Mouse (Mus musculus) ES-Bruce4 (cell line): ENCODE measurements around the gene Sdf2. TPM values are rescaled to one million over a fixed set of nuclear protein-coding genes. Genes with fewer than 3 reads are reported as not detected.

ENCODE experiments used
- H3K27ac ChIP-seq: 2 replicates; pipeline ENCODE4 v1.5.1; 2012; ENCODE audit warnings: low read length, inconsistent platforms; ENCODE audit not compliant: insufficient read depth
- H3K27me3 ChIP-seq: 2 replicates; pipeline ENCODE4 v1.6.1; 2012; ENCODE audit warnings: mild to moderate bottlenecking, low read length, inconsistent platforms; ENCODE audit not compliant: control insufficient read depth, poor library complexity, insufficient read depth, severe bottlenecking
- H3K36me3 ChIP-seq: 2 replicates; pipeline ENCODE4 v1.6.1; 2012; ENCODE audit warnings: inconsistent platforms, mild to moderate bottlenecking, low read length, moderate library complexity; ENCODE audit not compliant: control insufficient read depth, poor library complexity, insufficient read depth, severe bottlenecking
- H3K4me1 ChIP-seq: one replicate; pipeline ENCODE4 v1.8.1; 2011; ENCODE audit warnings: low read length; ENCODE audit not compliant: control insufficient read depth, insufficient read depth
- H3K4me3 ChIP-seq: 2 replicates; pipeline ENCODE4 v1.5.1; 2011; ENCODE audit warnings: low read depth, mild to moderate bottlenecking, low read length
- H3K9ac ChIP-seq: 2 replicates; pipeline ENCODE4 v1.6.1; 2012; ENCODE audit warnings: low read depth, mild to moderate bottlenecking, inconsistent platforms; ENCODE audit not compliant: poor library complexity, severe bottlenecking
- H3K9me3 ChIP-seq: replicated peaks from 2 replicates; pipeline ENCODE4 v1.6.1; 2012; ENCODE audit warnings: mild to moderate bottlenecking, low read length, inconsistent platforms; ENCODE audit not compliant: control insufficient read depth, poor library complexity, insufficient read depth, severe bottlenecking
- CTCF ChIP-seq: IDR thresholded peaks from one replicate; pipeline ENCODE4 v1.8.1; 2011; ENCODE audit warnings: low read depth, low read length
- EP300 ChIP-seq: IDR thresholded peaks from 2 replicates; pipeline ENCODE4 v1.6.1; 2011; ENCODE audit warnings: low read depth, low read length; ENCODE audit not compliant: insufficient read depth
- POLR2A ChIP-seq: IDR thresholded peaks from one replicate; pipeline ENCODE4 v1.8.1; 2011; ENCODE audit warnings: low read length; ENCODE audit not compliant: insufficient read depth
- polyA plus RNA-seq: library from polyadenylated mRNA; stranded (reverse); fragments of >200 nt; gene quantifications from 2 replicates; pipeline ENCODE4 v1.2.4, GENCODE M21; 2011; ENCODE audit warnings: low read depth; ENCODE audit not compliant: missing spikeins, insufficient read depth, insufficient read length

The Sdf2 gene
- polyA plus RNA-seq, 1 experiment, result 56.6 TPM

DNA sequence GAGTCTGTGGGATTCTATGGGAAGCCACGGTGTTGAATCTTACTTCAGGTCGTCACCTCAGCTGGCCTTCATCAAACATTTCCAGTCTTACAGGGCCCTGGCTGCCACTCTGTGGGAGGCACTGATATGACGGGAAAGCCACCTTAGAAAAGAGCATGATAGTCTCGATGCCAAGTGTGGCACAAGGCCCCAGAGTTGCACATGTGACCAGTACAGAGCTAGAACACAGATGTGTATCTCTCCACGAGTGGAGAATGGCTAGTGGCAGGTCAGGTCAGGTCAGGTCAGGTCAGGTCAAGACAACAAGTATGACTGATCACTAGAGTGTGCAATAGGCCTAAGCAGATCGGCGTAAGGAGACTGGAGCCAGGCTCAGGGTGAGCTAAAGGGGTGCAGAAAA is 34.9 kb upstream of the Sdf2 start:
- H3K9ac ChIP-seq, result no peak overlapping the region
- TF ChIP-seq CTCF (no peak), EP300 (no peak), POLR2A (no peak)
- H3K27me3 ChIP-seq, result no peaks in the 10 kb centered on the region
- H3K36me3 ChIP-seq, result peaks cover 80% of the 10 kb centered on the region
- H3K27ac ChIP-seq, result no peak overlapping the region
- no peaks in the 10 kb centered on the region for H3K4me1 ChIP-seq
- no peaks in the 10 kb centered on the region for H3K9me3 ChIP-seq
- H3K4me3 ChIP-seq, result no peak overlapping the region

GRCm38 (mm10) chr11:78211513-78211912 is 34.0 kb upstream of the Sdf2 start:
- Histone ChIP-seq H3K4me1 (no peaks in the 10 kb centered on the region), H3K9ac (no peak overlapping the region), H3K9me3 (no peaks in the 10 kb centered on the region), H3K36me3 (peaks cover 84% of the 10 kb centered on the region), H3K27ac (no peak overlapping the region), H3K27me3 (no peaks in the 10 kb centered on the region), H3K4me3 (no peak overlapping the region)
- no peak for TF ChIP-seq CTCF
- no peak for TF ChIP-seq EP300
- no peak for TF ChIP-seq POLR2A

GRCm38 (mm10) chr11:78213086-78213817 is 32.3 kb upstream of the Sdf2 start:
- H3K4me3 ChIP-seq, result no peak overlapping the region
- no peaks in the 10 kb centered on the region for H3K27me3 ChIP-seq
- H3K36me3 ChIP-seq, result peaks cover 83% of the 10 kb centered on the region
- H3K4me1 ChIP-seq, result no peaks in the 10 kb centered on the region
- TF ChIP-seq EP300, result no peak
- no peak for TF ChIP-seq POLR2A
- no peak for TF ChIP-seq CTCF
- no peak overlapping the region for H3K9ac ChIP-seq
- H3K9me3 ChIP-seq, result no peaks in the 10 kb centered on the region
- no peak overlapping the region for H3K27ac ChIP-seq

GRCm38 (mm10) chr11:78215709-78216317 is 29.7 kb upstream of the Sdf2 start:
- Histone ChIP-seq H3K4me3 (no peak overlapping the region), H3K9me3 (no peaks in the 10 kb centered on the region), H3K9ac (no peak overlapping the region), H3K36me3 (peaks cover 83% of the 10 kb centered on the region), H3K27me3 (no peaks in the 10 kb centered on the region), H3K27ac (no peak overlapping the region), H3K4me1 (no peaks in the 10 kb centered on the region)
- TF ChIP-seq CTCF (no peak), EP300 (no peak), POLR2A (no peak)

DNA sequence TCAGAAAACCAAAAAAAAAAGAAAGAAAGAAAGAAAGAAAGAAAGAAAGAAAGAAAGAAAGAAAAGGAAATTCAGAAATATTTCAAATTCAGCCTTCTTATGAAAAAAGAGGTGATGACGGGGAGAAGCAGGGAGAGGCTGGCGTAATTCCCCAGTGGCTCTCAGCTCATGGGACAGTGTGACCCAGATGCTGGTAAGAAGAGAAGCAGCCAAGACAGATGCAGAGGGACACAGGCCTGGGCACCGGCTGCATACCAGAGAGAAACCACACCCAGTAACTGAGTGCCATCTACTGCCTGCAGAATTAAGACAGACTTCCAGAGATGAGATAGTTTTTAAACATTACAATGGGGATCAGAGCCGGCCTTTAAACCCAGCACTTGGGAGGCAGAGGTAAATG is 22.0 kb upstream of the Sdf2 start:
- peaks cover 92% of the 10 kb centered on the region for H3K36me3 ChIP-seq
- H3K4me3 ChIP-seq, result no peak overlapping the region
- no peak overlapping the region for H3K9ac ChIP-seq
- no peak for TF ChIP-seq POLR2A
- TF ChIP-seq EP300, result no peak
- no peak for TF ChIP-seq CTCF
- H3K9me3 ChIP-seq, result no peaks in the 10 kb centered on the region
- H3K4me1 ChIP-seq, result no peaks in the 10 kb centered on the region
- no peaks in the 10 kb centered on the region for H3K27me3 ChIP-seq
- H3K27ac ChIP-seq, result no peak overlapping the region

DNA sequence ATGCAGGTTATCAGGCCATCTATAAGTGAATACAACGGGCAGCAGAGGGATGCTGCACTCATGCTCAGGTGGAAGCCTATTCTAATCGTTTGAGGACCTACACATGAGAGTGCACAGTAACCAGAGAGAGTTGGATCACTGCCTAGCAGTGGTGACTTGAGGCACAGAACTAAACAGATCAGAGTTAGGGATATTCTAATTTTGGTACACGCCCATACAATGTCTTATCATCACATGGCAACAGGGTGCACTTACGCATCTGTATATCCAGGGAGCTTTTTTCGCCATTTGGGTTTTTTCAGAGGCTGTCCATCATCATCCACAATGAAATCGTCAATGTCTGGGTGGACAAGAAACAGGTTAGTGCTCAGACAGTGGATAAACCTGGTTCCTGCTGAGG is 14.0 kb upstream of the Sdf2 start:
- H3K27ac ChIP-seq, result no peak overlapping the region
- H3K4me1 ChIP-seq, result no peaks in the 10 kb centered on the region
- no peaks in the 10 kb centered on the region for H3K9me3 ChIP-seq
- H3K4me3 ChIP-seq, result no peak overlapping the region
- no peak overlapping the region for H3K9ac ChIP-seq
- peaks cover 64% of the 10 kb centered on the region for H3K36me3 ChIP-seq
- H3K27me3 ChIP-seq, result no peaks in the 10 kb centered on the region
- no peak for TF ChIP-seq EP300
- no peak for TF ChIP-seq POLR2A
- no peak for TF ChIP-seq CTCF
